Mouse (Mus musculus): Measurements from ENCODE around the gene Psmb4.

DNA sequence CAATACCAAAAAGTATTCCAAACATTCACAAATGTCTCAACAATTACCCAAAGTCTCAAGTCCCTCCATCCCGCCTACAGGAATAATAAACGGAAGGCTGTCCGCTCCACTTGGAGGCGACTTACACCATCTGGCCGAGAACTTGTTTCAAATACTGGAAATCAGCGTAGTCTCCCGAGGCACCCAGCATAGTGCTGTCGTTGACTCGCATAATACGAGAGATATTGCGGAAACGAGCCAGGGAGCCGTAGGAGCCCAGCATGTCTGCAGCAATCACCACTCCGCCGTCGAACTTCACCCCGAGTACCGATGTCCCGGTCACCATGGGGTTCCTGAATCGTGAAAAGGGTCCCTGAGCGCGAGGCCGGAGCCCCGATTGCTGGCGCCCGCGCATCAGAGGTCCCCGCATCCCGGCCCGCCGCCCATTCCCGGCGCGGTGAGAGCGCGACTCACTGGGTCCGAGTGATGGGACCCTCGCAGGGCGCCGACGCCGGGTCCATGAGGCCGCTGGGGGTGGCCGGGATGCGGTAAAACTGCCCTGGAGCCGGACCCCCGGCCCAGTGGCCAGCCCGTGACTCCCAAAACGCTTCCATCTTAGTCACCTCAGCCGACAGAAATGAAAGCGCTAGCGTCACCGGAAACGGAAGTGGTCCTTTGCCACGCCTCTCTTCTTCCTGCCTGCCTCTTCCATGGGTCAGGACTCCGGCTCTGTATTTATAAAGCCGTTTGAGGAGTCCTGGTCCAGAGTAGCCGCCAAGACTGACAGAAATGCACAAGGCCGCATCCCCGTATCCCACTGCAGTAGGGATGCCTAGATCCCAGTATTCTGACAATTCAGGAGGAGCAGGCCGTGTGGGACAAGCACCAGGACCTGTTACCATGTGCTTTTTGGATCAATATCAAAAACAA, at the start of gene Psmb4:
- TF ChIP-seq CTCF (IDR thresholded peaks at IDR 0.05; ENCODE audit: low read depth, low read length) (no peak), POLR2A (IDR thresholded peaks at IDR 0.05; ENCODE audit: borderline replicate concordance, low read depth, low read length) (no peak)

Data from bone marrow macrophage, adult 2 months (primary cell).